Mouse (Mus musculus): ENCODE data around the gene Matn3.

- TF ChIP-seq CTCF (IDR thresholded peaks at IDR 0.05; ENCODE audit: low read depth): no peak
- no peak for TF ChIP-seq EP300 (IDR thresholded peaks at IDR 0.05; ENCODE audit: low read depth)
Measured at GRCm38 (mm10) chr12:8961607-8962316, 14.0 kb downstream of the Matn3 start.
